Mouse (Mus musculus) testis, adult 2 months (tissue): Measurements from ENCODE around the gene B630019K06Rik. TPM values are rescaled to one million over a fixed set of nuclear protein-coding genes. Genes with fewer than 3 reads are reported as not detected.
"Not testable (repeated sequence)": the region's sequence is repeated elsewhere in the genome, so short reads cannot be mapped to it uniquely, and the experiment has no call there.

Experiments used
- H3K27ac ChIP-seq: fragments of 200-500 bp; 2 replicates; pipeline ENCODE4 v1.5.1; 2012; ENCODE audit warnings: low read depth, low read length; ENCODE audit not compliant: control insufficient read depth, insufficient read depth
- H3K27me3 ChIP-seq: fragments of 200-500 bp; 2 replicates; pipeline ENCODE4 v1.6.1; 2012; ENCODE audit warnings: mild to moderate bottlenecking, low read length, moderate library complexity; ENCODE audit not compliant: control insufficient read depth, insufficient read depth
- H3K36me3 ChIP-seq: fragments of 200-500 bp; 2 replicates; pipeline ENCODE4 v1.6.1; 2012; ENCODE audit warnings: mild to moderate bottlenecking, low read length; ENCODE audit not compliant: control insufficient read depth, insufficient read depth
- H3K4me1 ChIP-seq: fragments of 200-500 bp; 2 replicates; pipeline ENCODE4 v1.6.1; 2012; ENCODE audit warnings: low read length; ENCODE audit not compliant: control insufficient read depth, insufficient read depth
- H3K4me3 ChIP-seq: fragments of 200-500 bp; 2 replicates; pipeline ENCODE4 v1.5.1; 2012; ENCODE audit warnings: low read depth, mild to moderate bottlenecking, low read length, moderate library complexity, mixed read lengths; ENCODE audit not compliant: control insufficient read depth
- CTCF ChIP-seq: fragments of 200-500 bp; IDR thresholded peaks from 2 replicates; pipeline ENCODE4 v1.5.1; 2012; ENCODE audit warnings: low read depth, mild to moderate bottlenecking, inconsistent platforms, low read length, moderate library complexity; ENCODE audit not compliant: control insufficient read depth, insufficient read depth, insufficient replicate concordance
- POLR2A ChIP-seq: fragments of 200-500 bp; IDR thresholded peaks from 2 replicates; pipeline ENCODE4 v1.6.1; 2012; ENCODE audit warnings: low read depth, mild to moderate bottlenecking, inconsistent platforms, low read length, moderate library complexity; ENCODE audit not compliant: control insufficient read depth
- polyA plus RNA-seq: library from polyadenylated mRNA; depleted of rRNA; stranded (reverse); fragments of >200 nt; gene quantifications from 2 replicates; pipeline ENCODE4 v1.2.3, GENCODE M21; 2012; rRNA removed

Gene B630019K06Rik
- polyA plus RNA-seq: 0.88 and 0.91 TPM in 2 replicates

DNA sequence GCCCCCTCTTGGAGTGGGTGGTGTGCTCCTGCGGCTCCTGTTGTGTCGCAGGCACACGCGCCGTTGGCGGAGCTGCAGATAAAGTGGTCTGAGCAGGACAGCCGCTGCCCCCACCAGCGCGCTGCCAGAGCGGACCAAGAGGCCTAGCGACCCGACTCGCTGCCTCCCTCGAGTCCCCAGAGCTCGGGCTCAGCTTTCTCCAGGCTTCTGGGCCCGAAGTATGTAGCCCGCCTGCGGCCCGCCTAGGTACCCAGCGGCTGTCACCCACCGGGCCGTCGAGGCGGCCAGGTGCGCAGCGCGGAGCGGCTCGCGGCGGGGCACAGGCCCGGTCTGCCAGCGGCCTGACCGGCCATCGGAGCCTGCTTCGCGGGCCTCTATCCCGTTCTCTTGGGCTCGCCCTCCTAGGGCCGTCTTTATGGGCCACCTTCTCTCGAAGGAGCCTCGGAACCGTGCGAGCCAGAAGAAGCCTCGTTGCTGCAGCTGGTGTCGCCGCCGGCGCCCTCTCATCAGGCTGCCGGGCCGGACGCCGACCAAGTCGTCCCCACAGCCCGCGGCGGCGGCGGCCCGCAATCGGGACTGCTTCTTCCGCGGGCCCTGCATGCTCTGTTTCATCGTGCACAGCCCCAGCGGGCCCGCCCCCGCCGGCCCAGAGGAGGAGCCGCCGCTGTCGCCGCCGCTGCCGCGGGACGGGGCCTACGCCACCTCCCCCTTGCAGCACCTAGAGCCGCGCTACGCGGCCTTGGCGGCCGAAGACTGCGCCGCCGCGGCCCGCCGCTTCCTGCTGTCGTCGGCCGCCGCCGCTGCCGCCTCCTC is at the start of gene B630019K06Rik:
Gene B630019K06Rik (plus strand): TSS at position 40 of the 813 bp plus-strand sequence.
- Histone ChIP-seq H3K4me3 (peak within 1 kb of the TSS; percentile 81), H3K27ac (peak within 1 kb of the TSS; percentile 58; the same call in 1 of the 2 replicates), H3K4me1 (no peaks in the 10 kb centered on the region), H3K36me3 (no peaks in the 10 kb centered on the region), H3K27me3 (no peaks in the 10 kb centered on the region)
- TF ChIP-seq POLR2A (no peak), CTCF (no peak)

DNA sequence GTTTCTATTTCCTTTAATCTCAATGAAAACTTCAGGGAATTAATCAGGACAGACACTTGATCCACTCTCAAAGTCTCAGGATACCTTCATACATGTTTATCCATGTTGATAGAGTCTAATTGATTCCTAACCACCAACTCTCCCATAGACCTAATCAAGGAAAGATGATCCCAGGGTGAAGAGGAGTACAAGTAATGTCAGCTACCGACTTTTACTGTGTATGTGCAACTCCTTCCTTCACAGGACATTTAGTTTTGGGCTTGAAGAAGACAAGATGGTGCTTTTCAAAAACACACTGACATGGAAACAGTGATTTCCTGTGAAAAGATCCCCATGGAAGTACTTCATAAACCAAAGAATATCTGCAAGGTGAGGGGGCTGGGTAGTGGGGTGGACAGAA is 48.5 kb upstream of the B630019K06Rik start, which contains the start of gene Gm6592:
Gene Gm6592 (plus strand): TSS at position 301 of the 400 bp plus-strand sequence.
- H3K36me3 ChIP-seq: no peaks in the 10 kb centered on the region
- TF ChIP-seq POLR2A (no peak), CTCF (no peak)
- no peak within 1 kb of the TSS for H3K4me3 ChIP-seq
- H3K4me1 ChIP-seq: no peaks in the 10 kb centered on the region
- no peaks in the 10 kb centered on the region for H3K27me3 ChIP-seq
- H3K27ac ChIP-seq: no peak within 1 kb of the TSS

DNA sequence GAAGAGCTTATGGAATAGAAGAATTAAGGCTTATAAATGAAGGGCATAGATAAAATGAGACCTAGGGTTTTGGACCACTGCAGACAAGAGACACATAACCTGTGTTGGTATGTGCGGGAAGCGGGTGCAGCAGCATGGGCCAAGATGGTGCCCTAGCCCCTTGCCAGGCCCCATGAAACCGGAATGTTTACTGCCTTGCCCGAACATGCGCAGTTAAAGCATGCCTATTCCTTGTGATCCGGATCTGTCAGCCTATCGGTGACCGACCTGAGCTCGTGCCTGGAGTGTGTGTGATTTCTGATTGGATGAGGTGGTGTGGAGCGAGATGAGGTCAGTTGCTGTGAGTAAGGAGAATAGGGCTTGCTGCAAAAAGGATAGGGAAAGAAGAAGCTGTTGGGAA is 39.7 kb upstream of the B630019K06Rik start:
- H3K27me3 ChIP-seq: no peaks in the 10 kb centered on the region
- TF ChIP-seq POLR2A (no peak), CTCF (no peak)
- H3K36me3 ChIP-seq: no peaks in the 10 kb centered on the region
- H3K4me3 ChIP-seq: no peak overlapping the region
- H3K4me1 ChIP-seq: no peaks in the 10 kb centered on the region
- H3K27ac ChIP-seq: no peak overlapping the region

DNA sequence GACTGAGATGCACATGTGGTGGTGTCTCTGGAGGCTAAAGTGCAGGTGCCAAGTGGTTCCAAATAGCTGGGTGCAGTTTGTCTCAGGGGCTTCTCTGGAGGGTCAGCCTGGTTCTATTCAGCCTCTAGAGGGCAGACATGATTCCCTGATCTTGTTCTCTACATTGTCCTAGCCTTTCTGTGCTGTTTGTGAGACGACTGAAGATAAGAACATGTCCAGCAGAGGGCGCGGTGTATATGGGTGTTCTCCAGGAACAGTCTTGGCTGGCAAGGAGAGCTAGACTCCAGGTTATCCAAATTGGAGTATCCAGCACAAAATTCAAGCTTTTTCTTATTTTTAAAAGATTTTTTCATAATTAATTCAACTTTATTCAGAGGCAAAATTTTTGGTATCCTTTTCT is 27.9 kb upstream of the B630019K06Rik start:
- not testable (repeated sequence) for H3K27ac ChIP-seq, H3K4me3 ChIP-seq, H3K27me3 ChIP-seq, H3K36me3 ChIP-seq, H3K4me1 ChIP-seq

DNA sequence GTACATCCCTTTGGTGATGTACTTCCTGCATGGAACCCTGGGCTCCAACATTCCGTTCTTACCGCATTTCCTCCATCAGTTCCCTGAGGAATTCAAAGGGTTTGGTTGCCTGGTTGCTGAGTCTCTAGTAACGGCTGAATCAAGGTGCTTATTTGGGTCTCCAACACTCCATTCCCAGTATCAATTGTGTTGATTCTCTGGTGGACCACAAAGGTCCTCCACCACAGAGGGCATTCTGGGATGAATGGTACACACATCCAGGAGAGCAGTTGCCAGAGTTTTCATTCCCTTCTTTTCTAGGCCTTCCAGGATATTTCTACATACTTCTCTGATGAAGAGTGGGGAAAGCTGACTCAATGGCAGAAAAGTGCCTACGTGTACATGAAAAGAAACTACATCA is 18.2 kb upstream of the B630019K06Rik start, which contains the start of gene Gm5751:
Gene Gm5751 (plus strand): TSS at position 301 of the 400 bp plus-strand sequence.
- H3K4me1 ChIP-seq, H3K36me3 ChIP-seq, H3K27ac ChIP-seq, H3K4me3 ChIP-seq, H3K27me3 ChIP-seq: not testable (repeated sequence)

DNA sequence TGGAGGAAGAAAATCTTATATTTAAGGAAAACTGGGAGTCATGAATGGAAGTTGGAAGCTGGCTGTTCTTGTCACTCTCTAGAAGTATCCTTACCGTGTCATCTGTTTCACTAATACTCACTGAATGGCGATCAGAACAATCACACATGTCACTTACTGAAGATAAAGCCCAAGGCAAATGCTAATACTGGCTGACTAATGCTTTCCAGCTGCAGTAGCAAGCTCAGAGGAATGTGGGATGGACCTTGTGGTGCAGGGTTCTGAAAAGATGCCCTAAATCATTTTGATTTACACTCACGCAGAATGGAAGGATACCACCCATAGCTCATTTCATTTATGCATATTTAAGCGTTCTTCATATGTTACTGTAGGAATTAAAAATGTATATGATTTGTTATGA is 7.8 kb upstream of the B630019K06Rik start:
- no peaks in the 10 kb centered on the region for H3K4me1 ChIP-seq
- H3K4me3 ChIP-seq: no peak overlapping the region
- no peaks in the 10 kb centered on the region for H3K27me3 ChIP-seq
- TF ChIP-seq POLR2A: no peak
- TF ChIP-seq CTCF: no peak
- H3K36me3 ChIP-seq: no peaks in the 10 kb centered on the region
- H3K27ac ChIP-seq: no peak overlapping the region

DNA sequence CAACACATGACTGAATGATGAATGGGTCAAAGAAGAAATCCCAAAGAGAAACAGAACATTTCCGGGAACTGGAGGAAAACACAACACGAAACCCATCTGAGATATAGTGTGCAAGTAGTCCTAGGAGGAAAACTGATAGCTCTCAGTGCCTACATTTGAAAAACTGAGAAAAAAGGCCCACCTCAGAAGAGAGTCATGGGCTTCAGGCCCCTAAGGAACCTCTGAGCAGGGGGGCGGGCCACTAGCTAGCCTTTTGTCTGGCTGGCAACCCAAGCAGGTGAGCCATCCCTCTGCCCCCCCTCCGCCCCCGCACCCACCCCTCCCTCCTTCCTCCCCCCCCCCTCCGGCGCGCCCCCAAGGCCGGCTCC is 223 bp upstream of the B630019K06Rik start:
- Histone ChIP-seq H3K4me1 (no peaks in the 10 kb centered on the region), H3K27me3 (no peaks in the 10 kb centered on the region), H3K4me3 (peak overlapping the region; percentile 81; the same call in 1 of the 2 replicates), H3K27ac (no peak overlapping the region), H3K36me3 (no peaks in the 10 kb centered on the region)
- TF ChIP-seq CTCF (no peak), POLR2A (no peak)
